Mouse (Mus musculus) hindbrain, postnatal 0 days (tissue): ENCODE data around the gene Pum2. TPM values are rescaled to one million over a fixed set of nuclear protein-coding genes. Genes with fewer than 3 reads are reported as not detected.

ENCODE experiments used
- ATAC-seq: fragments of 200-750 bp; cut with Nextera tagmentation; 2 replicates; pipeline ENCODE4 v1.8.0; 2017; ENCODE audit warnings: mild to moderate bottlenecking, moderate TSS enrichment, moderate library complexity
- DNase-seq: peaks from one replicate; pipeline ENCODE4 v3.0.0-alpha.2; 2015; ENCODE audit warnings: low spot score
- H3K27ac ChIP-seq: fragments of 300-500 bp; sonication (generic); 2 replicates; pipeline ENCODE4 v1.5.1; 2014; ENCODE audit warnings: mild to moderate bottlenecking
- H3K27me3 ChIP-seq: fragments of 300-500 bp; sonication (generic); 2 replicates; pipeline ENCODE4 v1.6.1; 2014; ENCODE audit warnings: low read length, mixed read lengths; ENCODE audit not compliant: insufficient read depth
- H3K36me3 ChIP-seq: fragments of 300-500 bp; sonication (generic); 2 replicates; pipeline ENCODE4 v1.6.1; 2014; ENCODE audit warnings: low read length, mixed read lengths; ENCODE audit not compliant: insufficient read depth
- H3K4me1 ChIP-seq: fragments of 300-500 bp; sonication (generic); 2 replicates; pipeline ENCODE4 v1.6.1; 2014; ENCODE audit warnings: antibody characterized with exemption, low read length, mixed read lengths; ENCODE audit not compliant: insufficient read depth
- H3K4me2 ChIP-seq: fragments of 300-500 bp; sonication (generic); 2 replicates; pipeline ENCODE4 v1.6.1; 2014; ENCODE audit warnings: low read depth, mild to moderate bottlenecking, low read length, moderate library complexity, mixed read lengths
- H3K4me3 ChIP-seq: fragments of 300-500 bp; sonication (generic); 2 replicates; pipeline ENCODE4 v1.5.1; 2014; ENCODE audit warnings: low read length
- H3K9ac ChIP-seq: fragments of 300-500 bp; sonication (generic); replicated peaks from 2 replicates; pipeline ENCODE4 v1.6.1; 2014; ENCODE audit warnings: mild to moderate bottlenecking, low read length, moderate library complexity, mixed read lengths
- H3K9me3 ChIP-seq: fragments of 300-500 bp; sonication (generic); 2 replicates; pipeline ENCODE4 v1.6.1; 2016; ENCODE audit warnings: low read length, mixed read lengths
- CTCF ChIP-seq: IDR thresholded peaks from 2 replicates; pipeline ENCODE4 v1.5.1; 2016; ENCODE audit warnings: antibody characterized with exemption, control low read depth, low read depth
- WGBS: fragments of 180-500 bp; shearing (Covaris S2); extraction: QIAGEN DNeasy Blood & Tissue Kit; methylation state at CpG from one replicate; pipeline ENCODE4 v1.1.7; 2014; 5-methylcytosine and 5-hydroxymethylcytosine counted together
- polyA plus RNA-seq: library from polyadenylated mRNA; unstranded; fragments of >200 nt; fragmentation: Nextera tagmentation; extraction: Ambion mirVana; gene quantifications from 2 replicates; pipeline ENCODE4 v1.2.1, GENCODE M21; 2015
- total RNA-seq: library from RNA; depleted of rRNA; stranded (reverse); fragments of >200 nt; gene quantifications from 2 replicates; pipeline ENCODE4 v1.2.3, GENCODE M21; 2014; rRNA removed

Pum2 gene
- total and polyA plus RNA-seq, 2 experiments from 2014 or later: 31.1 to 118 TPM

DNA sequence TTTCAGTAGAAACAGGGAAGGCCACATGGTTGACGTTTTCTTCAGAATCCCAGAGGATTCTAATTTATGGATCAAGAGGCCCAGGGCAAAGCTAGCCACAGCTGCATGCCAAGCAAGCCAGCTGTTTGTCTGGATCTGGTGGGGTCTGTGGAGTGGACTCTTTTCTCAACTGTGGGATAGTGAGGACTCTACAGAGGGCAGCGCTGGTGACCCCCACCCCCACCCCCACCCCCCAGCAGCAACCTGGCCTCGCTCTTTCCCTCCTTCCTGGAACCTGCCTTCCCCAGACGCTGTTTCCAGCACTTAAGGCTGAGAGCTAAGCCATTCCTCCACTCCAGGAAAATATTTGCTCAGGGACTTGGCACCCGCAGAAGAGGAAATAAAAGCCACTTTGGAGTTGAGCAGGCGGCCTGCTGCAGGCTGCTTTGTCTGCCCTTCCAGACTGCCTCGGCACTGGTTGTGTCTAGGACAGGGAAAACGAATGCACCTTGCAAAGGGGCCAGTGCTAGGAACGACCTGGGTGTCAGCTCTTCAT is 124.6 kb downstream of the Pum2 start:
- Histone ChIP-seq H3K27ac (no peak overlapping the region), H3K4me1 (no peaks in the 10 kb centered on the region), H3K9ac (no peak overlapping the region), H3K4me3 (no peak overlapping the region), H3K27me3 (no peaks in the 10 kb centered on the region), H3K9me3 (no peaks in the 10 kb centered on the region), H3K36me3 (no peaks in the 10 kb centered on the region), H3K4me2 (no peak overlapping the region)
- ATAC-seq: no peak
- WGBS: 51% methylated on average over 9 of the region's 9 CpGs
- DNase-seq: no peak
- no peak for TF ChIP-seq CTCF

Other genes with a start within 250 kb of the Pum2 start
- 356 and 385 TPM in 2 replicates for gene Rhob, start 174.1 kb upstream of the Pum2 start, total RNA-seq
- 71.4 and 71.7 TPM in 2 replicates for gene Rhob, start 174.1 kb upstream of the Pum2 start, polyA plus RNA-seq
- gene Slc7a15, start 75.1 kb upstream of the Pum2 start, total RNA-seq: not detected in 2 replicates
- gene Slc7a15, start 75.1 kb upstream of the Pum2 start, polyA plus RNA-seq: 0.09 TPM in 1 of 2 replicates, not detected in the other
- 17.1 and 20.6 TPM in 2 replicates for gene Sdc1, start 97.2 kb downstream of the Pum2 start, total RNA-seq
- 12.5 and 14.0 TPM in 2 replicates for gene Sdc1, start 97.2 kb downstream of the Pum2 start, polyA plus RNA-seq
- 185 and 196 TPM in 2 replicates for gene Laptm4a, start 247.5 kb downstream of the Pum2 start, total RNA-seq
- 289 and 299 TPM in 2 replicates for gene Laptm4a, start 247.5 kb downstream of the Pum2 start, polyA plus RNA-seq